Mouse (Mus musculus) bone marrow, adult 2 months (tissue): ENCODE results near the gene Lpin2.

ENCODE experiments used
- CTCF ChIP-seq: fragments of 200-500 bp; IDR thresholded peaks from 2 replicates; pipeline ENCODE4 v1.5.1; 2011; ENCODE audit warnings: low read length, control low read depth; ENCODE audit not compliant: control insufficient read depth, insufficient read depth
- POLR2A ChIP-seq: fragments of 200-500 bp; IDR thresholded peaks from 2 replicates; pipeline ENCODE4 v1.6.1; 2011; ENCODE audit warnings: low read depth, mild to moderate bottlenecking, control low read depth, low read length, borderline replicate concordance; ENCODE audit not compliant: control insufficient read depth

- TF ChIP-seq CTCF (no peak), POLR2A (no peak)
Measured at GRCm38 (mm10) chr17:71142068-71142467, 40.3 kb upstream of the Lpin2 start.
